Mouse (Mus musculus): Measurements from ENCODE around the gene Prim1. TPM values are rescaled to one million over a fixed set of nuclear protein-coding genes. Genes with fewer than 3 reads are reported as not detected.

Gene Prim1
- polyA plus RNA-seq, 1 experiment from 2014 or later, result 80.5 TPM

- Histone ChIP-seq H3K4me1 (no peaks in the 10 kb centered on the region), H3K36me3 (no peaks in the 10 kb centered on the region), H3K4me3 (no peak overlapping the region), H3K27me3 (ENCODE audit: insufficient read depth, poor library complexity, severe bottlenecking) (no peaks in the 10 kb centered on the region), H3K27ac (no peak overlapping the region), H3K9me3 (no peaks in the 10 kb centered on the region)
- DNase-seq (ENCODE audit: low spot score), result no peak
- 81% methylated on average over 8 of the region's 8 CpGs for WGBS
Observed at GRCm38 (mm10) chr10:128005479-128005878, 9.5 kb upstream of the Prim1 start.

DNA sequence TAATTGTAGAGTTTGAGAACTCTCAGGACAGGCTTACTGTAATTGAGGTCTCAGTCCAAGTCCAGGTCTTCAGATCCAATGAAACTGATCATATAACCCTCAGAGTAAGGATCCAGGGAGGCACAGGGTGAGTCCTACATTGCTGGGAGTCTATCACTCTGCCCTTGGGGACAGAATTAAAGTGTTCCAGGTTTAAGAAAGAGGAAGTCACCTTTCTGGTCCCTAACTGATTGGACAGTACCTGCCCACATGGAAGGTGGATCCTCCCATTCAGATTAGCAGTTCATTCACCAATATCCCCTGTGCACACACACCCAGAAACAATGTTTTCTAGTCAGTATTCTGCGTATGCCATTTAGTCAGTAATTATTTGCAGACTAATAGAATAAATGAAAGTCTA, 7.5 kb upstream of the Prim1 start, which contains the start of gene Hsd17b6:
TSS of gene Hsd17b6 (minus strand) at position 166 of the 400 bp plus-strand sequence.
- H3K4me3 ChIP-seq, result no peak within 1 kb of the TSS
- no peak for DNase-seq (ENCODE audit: low spot score)
- no peaks in the 10 kb centered on the region for H3K9me3 ChIP-seq
- 88% methylated on average over 1 of the region's 1 CpGs for WGBS
- no peak within 1 kb of the TSS for H3K27ac ChIP-seq
- no peaks in the 10 kb centered on the region for H3K36me3 ChIP-seq
- no peaks in the 10 kb centered on the region for H3K27me3 ChIP-seq (ENCODE audit: insufficient read depth, poor library complexity, severe bottlenecking)
- no peaks in the 10 kb centered on the region for H3K4me1 ChIP-seq

DNA sequence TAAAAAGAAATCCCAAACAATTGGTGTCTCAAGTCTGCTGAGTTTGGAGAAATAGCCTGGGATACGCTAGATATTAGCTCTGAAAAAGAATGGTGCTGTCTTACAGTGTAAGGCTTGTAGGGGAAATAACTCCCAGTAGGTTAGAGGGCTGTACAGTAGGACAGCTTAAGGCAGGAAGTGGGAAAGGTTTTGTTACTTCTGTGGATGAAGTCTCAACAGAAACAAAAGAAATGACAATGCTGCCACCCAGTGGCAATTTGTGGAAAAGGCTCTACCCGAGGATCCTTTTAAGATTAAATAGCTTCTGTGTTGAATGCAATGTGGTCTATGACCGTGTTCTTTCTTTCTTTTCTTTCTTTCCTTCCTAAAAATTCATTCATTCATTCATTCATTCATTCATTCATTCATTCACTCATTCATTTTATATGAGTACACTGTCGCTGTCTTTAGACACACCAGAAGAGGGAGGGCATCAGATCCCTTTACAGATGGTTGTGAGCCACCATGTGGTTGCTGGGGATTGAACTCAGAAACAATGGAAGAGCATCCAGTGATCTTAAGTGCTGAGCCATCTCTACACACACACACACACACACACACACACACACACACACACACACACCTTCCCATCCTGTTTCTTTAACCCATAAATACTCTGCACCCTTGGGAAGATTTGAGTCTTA, 6.6 kb upstream of the Prim1 start:
- no peaks in the 10 kb centered on the region for H3K4me1 ChIP-seq
- no peaks in the 10 kb centered on the region for H3K27me3 ChIP-seq (ENCODE audit: insufficient read depth, poor library complexity, severe bottlenecking)
- WGBS, result 10% methylated on average over 4 of the region's 4 CpGs
- DNase-seq (ENCODE audit: low spot score), result peak; percentile 87
- no peaks in the 10 kb centered on the region for H3K36me3 ChIP-seq
- no peak overlapping the region for H3K27ac ChIP-seq
- no peak overlapping the region for H3K4me3 ChIP-seq
- H3K9me3 ChIP-seq, result no peaks in the 10 kb centered on the region

DNA sequence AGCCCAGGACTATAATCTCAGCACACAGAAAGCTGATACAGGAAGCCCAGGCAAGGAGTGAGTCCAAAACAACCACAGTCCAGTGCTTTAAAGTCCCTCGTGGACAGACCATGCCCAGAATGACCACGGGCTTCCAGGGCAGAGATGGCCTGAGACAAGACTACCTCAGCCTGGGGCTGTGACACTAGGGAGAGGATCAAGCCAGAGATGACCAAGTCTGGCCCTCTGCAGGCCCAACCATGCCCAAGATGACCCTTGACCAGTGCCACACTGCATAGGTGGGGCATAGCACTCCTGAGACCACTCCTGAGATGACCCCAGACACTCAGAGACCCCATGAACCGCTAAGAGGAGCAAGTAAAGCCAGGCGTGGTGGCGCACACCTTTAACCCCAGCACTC, 5.2 kb upstream of the Prim1 start:
- Histone ChIP-seq H3K27ac (no peak overlapping the region), H3K36me3 (no peaks in the 10 kb centered on the region), H3K4me1 (no peaks in the 10 kb centered on the region), H3K27me3 (ENCODE audit: insufficient read depth, poor library complexity, severe bottlenecking) (no peaks in the 10 kb centered on the region), H3K4me3 (no peak overlapping the region), H3K9me3 (no peaks in the 10 kb centered on the region)
- 73% methylated on average over 5 of the region's 5 CpGs for WGBS
- DNase-seq (ENCODE audit: low spot score), result no peak

- Histone ChIP-seq H3K27me3 (ENCODE audit: insufficient read depth, poor library complexity, severe bottlenecking) (no peaks in the 10 kb centered on the region), H3K9me3 (no peaks in the 10 kb centered on the region), H3K4me1 (no peaks in the 10 kb centered on the region), H3K4me3 (no peak overlapping the region), H3K36me3 (peaks cover 78% of the 10 kb centered on the region), H3K27ac (no peak overlapping the region)
- DNase-seq (ENCODE audit: low spot score), result no peak
- 89% methylated on average over 5 of the region's 5 CpGs for WGBS
Observed at GRCm38 (mm10) chr10:128022196-128022595, 7.2 kb downstream of the Prim1 start.

GRCm38 (mm10) chr10:128023496-128023895, 8.5 kb downstream of the Prim1 start:
- no peak overlapping the region for H3K27ac ChIP-seq
- DNase-seq (ENCODE audit: low spot score), result no peak
- H3K9me3 ChIP-seq, result no peaks in the 10 kb centered on the region
- H3K4me3 ChIP-seq, result no peak overlapping the region
- no peaks in the 10 kb centered on the region for H3K27me3 ChIP-seq (ENCODE audit: insufficient read depth, poor library complexity, severe bottlenecking)
- H3K36me3 ChIP-seq, result peaks cover 82% of the 10 kb centered on the region
- WGBS, result 94% methylated on average over 10 of the region's 10 CpGs
- no peaks in the 10 kb centered on the region for H3K4me1 ChIP-seq

DNA sequence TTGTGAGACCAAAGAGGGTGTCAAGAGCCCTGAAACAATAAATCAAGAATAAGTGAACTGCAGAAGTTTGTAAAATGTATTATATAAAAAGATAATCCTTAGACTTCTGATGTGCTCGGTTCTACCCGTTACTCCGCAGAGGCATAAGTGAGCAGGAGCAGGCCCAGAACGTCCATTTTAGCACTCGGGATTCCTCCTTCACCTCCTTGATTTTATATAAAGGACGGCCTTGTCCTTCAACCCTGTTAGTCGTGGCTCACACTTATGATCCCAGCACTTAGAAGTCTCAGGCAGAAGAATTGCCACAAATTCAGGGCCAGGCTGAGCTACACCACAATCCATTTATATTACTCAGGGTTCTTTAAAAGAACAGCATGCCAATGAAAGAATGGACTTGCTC, 15.0 kb downstream of the Prim1 start:
- whole genome bisulfite sequencing, result 86% methylated on average over 7 of the region's 7 CpGs
- H3K9me3 ChIP-seq, result no peaks in the 10 kb centered on the region
- H3K4me1 ChIP-seq, result 0 out of 2 replicates have a peak, but pooled peaks cover 2% of the 10 kb centered on the region
- no peak overlapping the region for H3K4me3 ChIP-seq
- DNase-seq (ENCODE audit: low spot score), result no peak
- no peak overlapping the region for H3K27ac ChIP-seq
- H3K27me3 ChIP-seq (ENCODE audit: insufficient read depth, poor library complexity, severe bottlenecking), result 0 out of 2 replicates have a peak, but pooled peaks cover 5% of the 10 kb centered on the region
- H3K36me3 ChIP-seq, result peaks cover 60% of the 10 kb centered on the region

- no peak overlapping the region for H3K27ac ChIP-seq
- H3K27me3 ChIP-seq (ENCODE audit: insufficient read depth, poor library complexity, severe bottlenecking), result 0 out of 2 replicates have a peak, but pooled peaks cover 5% of the 10 kb centered on the region
- no peak overlapping the region for H3K4me3 ChIP-seq
- DNase-seq (ENCODE audit: low spot score), result no peak
- peaks cover 52% of the 10 kb centered on the region for H3K36me3 ChIP-seq
- 60% methylated on average over 2 of the region's 2 CpGs for WGBS
- H3K4me1 ChIP-seq, result 0 out of 2 replicates have a peak, but pooled peaks cover 2% of the 10 kb centered on the region
- H3K9me3 ChIP-seq, result no peaks in the 10 kb centered on the region
Observed at GRCm38 (mm10) chr10:128030860-128031259, 15.9 kb downstream of the Prim1 start.

DNA sequence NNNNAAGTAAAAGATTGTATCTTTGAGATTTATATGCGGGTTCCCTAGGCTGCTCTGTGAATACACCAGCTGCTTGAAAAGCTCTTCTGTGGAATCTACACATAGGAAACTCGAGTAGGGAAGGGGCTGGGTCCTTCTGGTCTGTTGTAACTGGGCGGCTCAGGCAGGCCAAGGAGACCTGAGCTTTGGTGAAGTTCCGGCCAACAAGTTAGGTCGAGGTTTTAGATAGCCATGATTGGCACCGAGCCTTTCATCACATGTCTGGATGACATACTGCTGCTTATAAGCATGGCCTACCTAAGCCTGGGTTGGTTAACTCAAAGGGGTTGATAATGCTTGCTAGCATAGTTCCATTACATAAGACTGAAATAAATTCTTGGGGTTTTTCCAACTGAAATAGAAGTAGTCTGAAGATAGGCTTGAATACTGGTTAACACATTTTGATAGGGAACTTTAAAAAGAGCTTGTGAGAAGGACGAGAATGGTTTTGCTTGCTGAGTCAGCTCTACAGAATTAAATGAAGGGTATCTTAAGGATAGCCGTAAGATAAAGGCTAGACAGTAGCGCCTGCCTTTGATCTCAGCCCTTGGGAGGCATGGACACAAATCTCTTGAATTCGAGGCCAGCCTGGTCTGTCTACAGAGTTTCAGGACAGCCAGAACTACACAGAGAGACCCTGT, 21.9 kb downstream of the Prim1 start:
- Histone ChIP-seq H3K27me3 (ENCODE audit: insufficient read depth, poor library complexity, severe bottlenecking) (0 out of 2 replicates have a peak, but pooled peaks cover 5% of the 10 kb centered on the region), H3K4me1 (peaks cover 49% of the 10 kb centered on the region), H3K36me3 (peaks cover 44% of the 10 kb centered on the region), H3K9me3 (no peaks in the 10 kb centered on the region), H3K27ac (peak overlapping the region; percentile 98), H3K4me3 (peak overlapping the region; percentile 92)
- DNase-seq (ENCODE audit: low spot score), result peak; percentile 84
- 2% methylated on average over 10 of the region's 10 CpGs for WGBS

DNA sequence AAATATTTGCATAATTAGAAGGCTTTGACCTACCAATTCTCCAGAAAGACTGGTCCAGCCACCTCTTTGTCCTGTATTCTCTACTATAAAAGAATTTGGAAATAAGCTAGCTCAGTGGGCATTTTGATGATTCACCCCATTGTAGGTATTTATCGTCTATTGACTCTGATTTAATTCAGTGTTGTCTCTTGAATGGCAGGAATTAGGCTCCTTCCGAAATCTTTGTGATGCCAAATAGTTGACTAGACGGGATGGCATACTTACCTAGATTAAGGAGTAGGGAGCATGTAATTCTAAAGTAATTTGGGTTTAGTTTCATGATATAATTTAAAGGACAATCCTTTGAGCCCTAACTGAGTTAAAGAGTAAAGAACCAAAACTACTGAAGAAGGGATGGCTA, 23.0 kb downstream of the Prim1 start:
- H3K27ac ChIP-seq, result 0 out of 2 replicates have a peak overlapping the region, but pooled peaks have one; percentile 10
- peaks cover 59% of the 10 kb centered on the region for H3K4me1 ChIP-seq
- WGBS, result 84% methylated on average over 3 of the region's 3 CpGs
- H3K36me3 ChIP-seq, result peaks cover 55% of the 10 kb centered on the region
- H3K27me3 ChIP-seq (ENCODE audit: insufficient read depth, poor library complexity, severe bottlenecking), result 0 out of 2 replicates have a peak, but pooled peaks cover under 1% of the 10 kb centered on the region
- H3K9me3 ChIP-seq, result no peaks in the 10 kb centered on the region
- no peak for DNase-seq (ENCODE audit: low spot score)
- H3K4me3 ChIP-seq, result peak overlapping the region; percentile 92

GRCm38 (mm10) chr10:128039167-128039566, 24.2 kb downstream of the Prim1 start:
- WGBS, result 46% methylated on average over 5 of the region's 5 CpGs
- no peak overlapping the region for H3K27ac ChIP-seq
- H3K36me3 ChIP-seq, result peaks cover 67% of the 10 kb centered on the region
- no peak for DNase-seq (ENCODE audit: low spot score)
- H3K4me1 ChIP-seq, result peaks cover 71% of the 10 kb centered on the region
- H3K4me3 ChIP-seq, result peak overlapping the region; percentile 9; the same call in 1 of the 2 replicates
- no peaks in the 10 kb centered on the region for H3K9me3 ChIP-seq
- no peaks in the 10 kb centered on the region for H3K27me3 ChIP-seq (ENCODE audit: insufficient read depth, poor library complexity, severe bottlenecking)

DNA sequence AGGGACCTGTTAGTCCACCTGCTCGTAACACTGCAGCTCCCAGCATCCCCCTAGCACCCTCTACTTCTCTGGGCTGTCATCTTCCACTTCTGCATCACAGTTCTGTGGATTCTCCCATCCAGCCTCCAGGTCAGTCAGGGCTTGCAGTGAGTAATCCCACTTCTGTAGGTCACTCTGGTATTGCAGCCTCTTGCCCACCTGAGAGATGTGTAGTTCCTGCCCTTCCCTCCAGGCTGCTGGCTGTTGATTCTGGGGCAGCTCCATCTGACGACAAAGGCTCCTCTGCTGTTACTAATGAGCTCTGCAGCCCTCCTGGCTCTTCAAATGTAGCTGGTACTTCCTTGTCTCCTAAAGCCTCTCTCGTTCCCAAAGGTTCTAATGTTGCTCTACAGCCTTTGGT, 24.9 kb downstream of the Prim1 start:
- Histone ChIP-seq H3K27me3 (ENCODE audit: insufficient read depth, poor library complexity, severe bottlenecking) (no peaks in the 10 kb centered on the region), H3K9me3 (no peaks in the 10 kb centered on the region), H3K4me1 (peaks cover 76% of the 10 kb centered on the region), H3K4me3 (no peak overlapping the region), H3K36me3 (peaks cover 74% of the 10 kb centered on the region), H3K27ac (no peak overlapping the region)
- WGBS, result 81% methylated on average over 3 of the region's 3 CpGs
- DNase-seq (ENCODE audit: low spot score), result no peak

DNA sequence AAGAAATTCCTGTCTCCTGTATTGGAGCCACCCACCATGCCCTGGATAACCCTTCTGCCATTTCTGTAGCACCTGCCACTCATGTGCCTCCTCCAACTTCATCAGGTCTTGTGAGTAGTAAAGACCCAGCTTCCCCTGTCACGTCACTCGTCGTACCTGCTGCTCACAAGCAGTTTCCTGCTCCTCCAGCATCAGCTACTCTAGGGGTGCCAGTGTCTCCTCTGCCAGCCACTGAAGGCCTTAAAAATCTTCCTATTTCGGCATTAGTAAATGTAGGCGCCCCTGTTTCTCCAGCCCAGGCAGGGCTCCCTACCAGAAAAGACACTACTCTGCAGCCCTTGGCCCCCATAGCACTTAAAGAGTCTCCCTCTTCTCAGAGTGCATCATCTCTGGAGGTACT, 25.3 kb downstream of the Prim1 start:
- peaks cover 78% of the 10 kb centered on the region for H3K4me1 ChIP-seq
- peaks cover 79% of the 10 kb centered on the region for H3K36me3 ChIP-seq
- no peak overlapping the region for H3K27ac ChIP-seq
- H3K9me3 ChIP-seq, result no peaks in the 10 kb centered on the region
- 82% methylated on average over 5 of the region's 5 CpGs for WGBS
- no peak for DNase-seq (ENCODE audit: low spot score)
- H3K4me3 ChIP-seq, result no peak overlapping the region
- H3K27me3 ChIP-seq (ENCODE audit: insufficient read depth, poor library complexity, severe bottlenecking), result no peaks in the 10 kb centered on the region
